Mouse (Mus musculus) forebrain, embryonic 11.5 days (tissue): Measurements from ENCODE around the gene Slc5a10. TPM values are rescaled to one million over a fixed set of nuclear protein-coding genes. Genes with fewer than 3 reads are reported as not detected.

Experiments
- ATAC-seq: fragments of 200-750 bp; cut with Nextera tagmentation; replicated peaks from 2 replicates; pipeline ENCODE4 v1.8.0; 2017; ENCODE audit warnings: moderate TSS enrichment; ENCODE audit not compliant: low FRiP score
- DNase-seq: peaks from one replicate; pipeline ENCODE4 v3.0.0-alpha.2; 2017; ENCODE audit warnings: low spot score
- H3K27ac ChIP-seq: fragments of 300-500 bp; sonication (generic); 2 replicates; pipeline ENCODE4 v1.5.1; 2014; ENCODE audit warnings: low read depth, low read length
- H3K27me3 ChIP-seq: fragments of 300-500 bp; sonication (generic); 2 replicates; pipeline ENCODE4 v1.6.1; 2014; ENCODE audit warnings: mild to moderate bottlenecking, low read length, mixed read lengths; ENCODE audit not compliant: control insufficient read depth, insufficient read depth
- H3K36me3 ChIP-seq: fragments of 300-500 bp; sonication (generic); 2 replicates; pipeline ENCODE4 v1.6.1; 2014; ENCODE audit warnings: mild to moderate bottlenecking, low read length, moderate library complexity, mixed read lengths; ENCODE audit not compliant: control insufficient read depth, insufficient read depth
- H3K4me1 ChIP-seq: fragments of 300-500 bp; sonication (generic); replicated peaks from 2 replicates; pipeline ENCODE4 v1.6.1; 2014; ENCODE audit warnings: low read length, mixed read lengths; ENCODE audit not compliant: control insufficient read depth, insufficient read depth
- H3K4me2 ChIP-seq: fragments of 300-500 bp; sonication (generic); 2 replicates; pipeline ENCODE4 v1.6.1; 2014; ENCODE audit warnings: low read depth, mild to moderate bottlenecking, low read length, moderate library complexity, mixed read lengths; ENCODE audit not compliant: severe bottlenecking
- H3K4me3 ChIP-seq: fragments of 300-500 bp; sonication (generic); 2 replicates; pipeline ENCODE4 v1.5.1; 2014; ENCODE audit warnings: low read depth, low read length
- H3K9ac ChIP-seq: fragments of 300-500 bp; sonication (generic); 2 replicates; pipeline ENCODE4 v1.6.1; 2014; ENCODE audit warnings: low read length
- H3K9me3 ChIP-seq: fragments of 300-500 bp; sonication (generic); 2 replicates; pipeline ENCODE4 v1.6.1; 2016; ENCODE audit warnings: low read length, mixed read lengths; ENCODE audit not compliant: control insufficient read depth
- WGBS: fragments of 180-500 bp; shearing (Covaris S2); extraction: QIAGEN DNeasy Blood & Tissue Kit; methylation state at CpG from one replicate; pipeline ENCODE4 v1.1.7; 2014; 5-methylcytosine and 5-hydroxymethylcytosine counted together
- polyA plus RNA-seq: library from polyadenylated mRNA; unstranded; fragments of >200 nt; fragmentation: Nextera tagmentation; extraction: Ambion mirVana; gene quantifications from 2 replicates; pipeline ENCODE4 v1.2.1, GENCODE M21; 2014

Slc5a10 gene
- polyA plus RNA-seq, 1 experiment from 2014 or later: not detected

DNA sequence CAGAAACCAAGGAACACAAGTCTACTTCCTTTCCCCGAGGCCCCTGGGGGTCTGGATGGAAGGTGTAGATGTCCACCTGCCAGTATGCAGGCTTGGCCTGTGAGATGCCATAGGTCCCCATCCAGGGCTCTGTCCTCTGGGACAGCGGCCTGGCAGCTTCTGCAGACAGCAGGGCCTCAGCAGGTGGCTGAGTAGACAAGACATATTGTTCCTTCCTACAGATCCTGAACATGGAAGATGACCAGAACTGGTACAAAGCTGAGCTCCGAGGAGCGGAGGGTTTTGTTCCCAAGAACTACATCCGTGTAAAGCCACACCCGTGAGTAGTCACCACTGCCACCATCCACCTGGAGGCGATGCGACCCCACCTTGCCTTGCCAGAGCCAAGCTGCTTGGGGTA is 60.6 kb downstream of the Slc5a10 start:
- WGBS: 90% methylated on average over 8 of the region's 8 CpGs
- Histone ChIP-seq H3K9ac (no peak overlapping the region), H3K36me3 (no peaks in the 10 kb centered on the region), H3K4me3 (no peak overlapping the region), H3K27me3 (no peaks in the 10 kb centered on the region), H3K4me2 (no peak overlapping the region), H3K9me3 (no peaks in the 10 kb centered on the region), H3K4me1 (no peaks in the 10 kb centered on the region), H3K27ac (no peak overlapping the region)
- no peak for DNase-seq
- no peak for ATAC-seq

GRCm38 (mm10) chr11:61659011-61659858 is 61.4 kb downstream of the Slc5a10 start:
- 80% methylated on average over 4 of the region's 4 CpGs for WGBS
- ATAC-seq: no peak
- Histone ChIP-seq H3K9me3 (no peaks in the 10 kb centered on the region), H3K36me3 (no peaks in the 10 kb centered on the region), H3K9ac (no peak overlapping the region), H3K4me2 (no peak overlapping the region), H3K4me3 (no peak overlapping the region), H3K4me1 (no peaks in the 10 kb centered on the region), H3K27me3 (no peaks in the 10 kb centered on the region), H3K27ac (no peak overlapping the region)
- DNase-seq: no peak

DNA sequence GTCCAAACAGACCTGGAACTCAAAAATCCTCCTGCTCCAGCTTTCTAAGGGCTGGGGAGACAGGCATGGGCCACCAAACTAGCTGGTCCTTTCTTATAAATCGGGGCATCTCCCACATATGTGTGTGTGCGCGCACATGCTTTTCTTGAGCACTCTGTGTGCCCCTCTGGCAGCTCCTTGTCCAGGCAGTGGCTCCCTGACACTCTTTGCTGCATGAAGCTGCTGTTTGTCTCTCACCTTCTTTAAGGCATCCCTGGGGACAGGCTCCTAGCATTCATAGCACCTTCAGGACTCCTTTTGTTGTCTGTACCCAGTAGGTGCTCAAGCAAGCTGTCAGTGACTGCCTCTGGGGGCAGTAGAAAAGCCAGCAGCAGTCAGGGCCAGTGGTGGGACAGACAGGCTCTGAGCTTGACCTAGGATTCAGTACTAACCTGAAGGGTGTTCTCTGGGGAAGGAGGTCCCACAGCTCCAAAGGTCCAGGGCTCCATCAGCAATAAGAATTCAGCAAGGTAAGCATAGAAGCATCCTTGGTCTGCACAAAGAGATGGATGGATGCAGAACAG is 62.2 kb downstream of the Slc5a10 start:
- Histone ChIP-seq H3K4me1 (no peaks in the 10 kb centered on the region), H3K27me3 (no peaks in the 10 kb centered on the region), H3K36me3 (no peaks in the 10 kb centered on the region), H3K9me3 (no peaks in the 10 kb centered on the region), H3K4me3 (no peak overlapping the region), H3K4me2 (no peak overlapping the region), H3K9ac (no peak overlapping the region), H3K27ac (no peak overlapping the region)
- ATAC-seq (no peak), DNase-seq (no peak)
- WGBS: 87% methylated on average over 3 of the region's 3 CpGs

DNA sequence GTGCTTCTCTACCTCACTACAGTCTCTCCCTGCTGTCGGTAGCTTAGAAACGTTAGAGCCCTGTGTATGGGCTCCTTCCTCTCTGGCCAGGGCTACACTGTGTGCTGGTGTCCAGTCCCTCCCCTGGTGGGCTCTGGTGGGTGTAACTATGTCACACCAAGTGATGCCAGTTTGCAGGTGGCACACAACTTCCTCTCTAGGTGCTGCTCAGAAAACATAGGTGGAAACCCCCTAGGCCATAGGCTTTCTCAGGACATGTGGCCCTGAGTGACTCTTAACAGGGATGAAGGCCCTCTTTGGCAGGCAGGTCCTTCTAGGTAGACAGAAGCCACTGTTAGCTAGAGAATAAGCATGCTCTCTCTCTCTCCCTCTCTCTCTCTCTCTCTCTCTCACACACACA is 63.2 kb downstream of the Slc5a10 start:
- H3K9ac ChIP-seq: no peak overlapping the region
- no peak for DNase-seq
- 78% methylated on average over 2 of the region's 2 CpGs for WGBS
- H3K27me3 ChIP-seq: no peaks in the 10 kb centered on the region
- no peaks in the 10 kb centered on the region for H3K36me3 ChIP-seq
- no peaks in the 10 kb centered on the region for H3K9me3 ChIP-seq
- H3K4me3 ChIP-seq: no peak overlapping the region
- no peak overlapping the region for H3K4me2 ChIP-seq
- no peak overlapping the region for H3K27ac ChIP-seq
- no peaks in the 10 kb centered on the region for H3K4me1 ChIP-seq
- ATAC-seq: no peak

DNA sequence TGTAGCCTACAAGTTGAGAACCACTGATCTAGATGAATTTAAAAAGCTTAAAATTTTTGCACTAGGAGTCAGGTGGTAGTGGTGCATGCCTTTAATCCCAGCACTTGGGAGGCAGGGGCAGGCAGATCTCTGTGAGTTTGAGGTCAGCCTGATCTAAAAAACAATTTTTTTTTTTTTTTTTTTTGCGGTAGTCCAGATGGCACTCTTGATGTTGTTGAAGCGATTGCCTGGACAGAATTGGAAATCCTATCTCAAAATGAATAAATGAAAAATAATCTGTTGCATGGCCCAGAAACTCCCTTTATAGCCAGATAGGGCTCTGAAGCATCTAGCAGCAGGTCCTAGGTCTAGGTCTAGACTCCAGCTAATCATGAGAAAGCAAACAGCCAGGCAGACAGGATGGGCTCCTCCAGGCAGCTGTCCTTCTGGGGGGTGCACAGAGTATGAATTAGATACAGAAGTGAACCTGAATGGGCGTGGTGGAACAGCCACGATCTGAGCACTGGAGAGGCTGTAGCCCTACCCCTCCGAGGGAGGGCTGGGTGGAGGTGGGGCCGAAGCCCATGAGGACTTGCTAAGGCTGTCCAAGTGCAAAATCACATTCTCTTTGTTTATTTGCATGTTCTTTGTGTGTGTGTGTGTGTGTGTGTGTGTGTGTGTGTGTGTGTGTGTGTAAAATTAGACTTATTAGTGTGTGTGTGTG is 64.3 kb downstream of the Slc5a10 start:
- Histone ChIP-seq H3K9ac (no peak overlapping the region), H3K4me3 (no peak overlapping the region), H3K27me3 (no peaks in the 10 kb centered on the region), H3K27ac (no peak overlapping the region), H3K4me1 (no peaks in the 10 kb centered on the region), H3K36me3 (no peaks in the 10 kb centered on the region), H3K4me2 (no peak overlapping the region), H3K9me3 (no peaks in the 10 kb centered on the region)
- no peak for DNase-seq
- WGBS: 77% methylated on average over 6 of the region's 6 CpGs
- ATAC-seq: no peak

DNA sequence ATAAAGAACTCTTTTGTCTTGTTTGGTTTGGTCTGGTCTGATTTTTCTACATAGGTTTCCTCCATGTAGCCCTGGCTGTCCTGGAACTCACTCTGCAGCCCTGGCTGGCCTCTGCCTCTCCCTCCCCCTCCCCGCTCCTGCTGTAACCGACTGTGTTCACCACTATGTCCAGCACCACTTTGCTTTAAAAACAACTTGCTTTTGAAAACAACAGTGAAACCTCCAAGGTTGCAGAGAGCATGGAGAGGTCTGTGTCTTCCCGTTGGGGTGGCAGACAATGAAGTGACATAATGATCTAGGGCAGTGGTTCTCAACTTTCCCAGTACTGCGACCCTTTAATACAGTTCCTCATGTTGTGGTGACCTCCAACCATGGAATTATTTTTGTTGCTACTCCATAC is 65.0 kb downstream of the Slc5a10 start:
- H3K4me2 ChIP-seq: no peak overlapping the region
- H3K4me3 ChIP-seq: no peak overlapping the region
- H3K27me3 ChIP-seq: no peaks in the 10 kb centered on the region
- H3K36me3 ChIP-seq: no peaks in the 10 kb centered on the region
- H3K9me3 ChIP-seq: no peaks in the 10 kb centered on the region
- H3K4me1 ChIP-seq: no peaks in the 10 kb centered on the region
- WGBS: 63% methylated on average over 4 of the region's 4 CpGs
- DNase-seq (no peak), ATAC-seq (no peak)
- H3K27ac ChIP-seq: no peak overlapping the region
- H3K9ac ChIP-seq: no peak overlapping the region

DNA sequence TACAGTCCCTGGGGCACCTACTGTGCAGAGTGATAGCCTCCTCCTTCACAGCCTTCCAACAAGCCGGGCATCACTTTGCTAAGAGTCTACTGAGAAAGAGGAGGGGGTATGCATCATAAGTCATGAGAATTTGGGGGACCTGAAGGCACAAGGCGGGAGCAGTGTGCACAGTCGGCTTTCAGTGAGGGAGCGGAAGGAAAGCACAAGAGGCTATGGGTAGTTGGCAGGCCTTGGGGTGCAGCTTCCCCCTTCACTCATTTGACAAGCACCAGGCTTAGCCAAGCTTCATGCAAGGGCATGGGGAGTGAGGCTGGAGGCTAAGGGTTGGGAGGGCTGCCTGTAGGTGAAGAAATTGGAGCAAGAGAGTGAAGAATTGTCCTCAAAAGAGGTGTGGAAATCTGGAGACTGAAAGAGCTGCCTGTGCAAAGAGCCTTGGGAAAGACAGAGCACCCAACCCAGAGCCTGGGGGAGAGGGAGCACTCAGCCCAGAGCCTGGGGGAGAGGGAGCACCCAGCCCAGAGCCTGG is 65.8 kb downstream of the Slc5a10 start:
- Histone ChIP-seq H3K27me3 (no peaks in the 10 kb centered on the region), H3K36me3 (no peaks in the 10 kb centered on the region), H3K9me3 (no peaks in the 10 kb centered on the region), H3K27ac (no peak overlapping the region), H3K4me1 (no peaks in the 10 kb centered on the region), H3K4me2 (no peak overlapping the region), H3K9ac (no peak overlapping the region), H3K4me3 (no peak overlapping the region)
- no peak for ATAC-seq
- WGBS: 82% methylated on average over 4 of the region's 4 CpGs
- DNase-seq: no peak

- Histone ChIP-seq H3K36me3 (no peaks in the 10 kb centered on the region), H3K9me3 (no peaks in the 10 kb centered on the region), H3K27ac (no peak overlapping the region), H3K9ac (no peak overlapping the region), H3K4me2 (no peak overlapping the region), H3K4me1 (no peaks in the 10 kb centered on the region), H3K27me3 (no peaks in the 10 kb centered on the region), H3K4me3 (no peak overlapping the region)
- DNase-seq (no peak), ATAC-seq (no peak)
- 70% methylated on average over 2 of the region's 2 CpGs for WGBS
Observed at GRCm38 (mm10) chr11:61653568-61653967, 67.1 kb downstream of the Slc5a10 start.
